ENCODE assay signal across 20 mouse cellular contexts in genomic region chr3:115538355-115538754, GRCm38 (mm10).
"Had no signal": no experiment of that assay in that cellular context is flagged by ENCODE, and none has a peak within 500 bp of the region (broad histone marks: within the 10 kb centered on the region; RNA-seq: fewer than 3 reads in every experiment).

No protein-coding gene starts in this region.

- H3K4me1 ChIP-seq: limb, embryonic 13.5 days; liver, embryonic 15.5 days had no signal

- H3K9me3 ChIP-seq: limb, embryonic 13.5 days; liver, embryonic 15.5 days had no signal

- DNase-seq: kidney, adult 8-10 months; kidney, postnatal 36 days; layer of hippocampus, adult 9-11 months; layer of hippocampus, postnatal 36 days; left cerebral cortex, postnatal 4 days; lung, adult 2 months; lung, postnatal 36 days; right cerebral cortex, adult 18-20 months; thymus, adult 2 months; thymus, postnatal 25 days had no signal

- H3K27me3 ChIP-seq: limb, embryonic 13.5 days; liver, embryonic 15.5 days; megakaryocyte, embryonic 14.5 days had no signal

- ATAC-seq: inflammation-experienced regulatory T-cells, adult 6 months; intestine, postnatal 0 days; lung, postnatal 0 days; midbrain, embryonic 16.5 days had no signal

- H3K27ac ChIP-seq: kidney, postnatal 0 days; limb, embryonic 13.5 days; liver, embryonic 15.5 days had no signal

- H3K4me2 ChIP-seq: limb, embryonic 13.5 days; liver, embryonic 11.5 days; liver, embryonic 15.5 days; midbrain, embryonic 11.5 days had no signal

- H3K36me3 ChIP-seq: limb, embryonic 13.5 days; liver, embryonic 15.5 days had no signal

- H3K4me3 ChIP-seq: limb, embryonic 13.5 days; liver, embryonic 15.5 days; megakaryocyte, embryonic 14.5 days had no signal

- H3K9ac ChIP-seq: limb, embryonic 13.5 days; liver, embryonic 15.5 days had no signal
